Mouse (Mus musculus) kidney, adult 2 months (tissue): ENCODE data around the gene Vasp. TPM values are rescaled to one million over a fixed set of nuclear protein-coding genes. Genes with fewer than 3 reads are reported as not detected.
A peak's percentile ranks its signal among the peaks of the same experiment; 100 is the strongest.

ENCODE experiments used
- DNase-seq: peaks from one replicate; pipeline ENCODE4 v3.0.0; 2021
- H3K27ac ChIP-seq: fragments of 200-500 bp; 2 replicates; pipeline ENCODE4 v1.5.1; 2012; ENCODE audit warnings: low read depth, low read length, control low read depth, inconsistent platforms; ENCODE audit not compliant: insufficient read depth
- H3K27me3 ChIP-seq: fragments of 200-500 bp; replicated peaks from 2 replicates; pipeline ENCODE4 v1.6.1; 2012; ENCODE audit warnings: mild to moderate bottlenecking, moderate library complexity, low read length, inconsistent platforms; ENCODE audit not compliant: control insufficient read depth, insufficient read depth
- H3K36me3 ChIP-seq: fragments of 200-500 bp; 2 replicates; pipeline ENCODE4 v1.6.1; 2012; ENCODE audit warnings: mild to moderate bottlenecking, moderate library complexity, low read length, inconsistent platforms; ENCODE audit not compliant: control insufficient read depth, insufficient read depth
- H3K4me1 ChIP-seq: fragments of 200-500 bp; 2 replicates; pipeline ENCODE4 v1.6.1; 2011; ENCODE audit warnings: low read length; ENCODE audit not compliant: control insufficient read depth, insufficient read depth
- H3K4me3 ChIP-seq: fragments of 200-500 bp; 2 replicates; pipeline ENCODE4 v1.5.1; 2011; ENCODE audit warnings: mild to moderate bottlenecking, low read depth, low read length, control low read depth; ENCODE audit not compliant: insufficient read depth
- CTCF ChIP-seq: fragments of 200-500 bp; conservative IDR thresholded peaks from 2 replicates; pipeline ENCODE4 v1.5.1; 2011; ENCODE audit warnings: low read depth, mild to moderate bottlenecking, control low read depth, low read length, moderate library complexity, mixed read lengths; ENCODE audit not compliant: insufficient read depth, insufficient read length
- POLR2A ChIP-seq: fragments of 200-500 bp; IDR thresholded peaks from one replicate; pipeline ENCODE4 v1.6.1; 2011; ENCODE audit warnings: low read depth, low read length, control low read depth
- WGBS: fragments of 180-500 bp; shearing (Covaris S2); methylation state at CpG from one replicate; pipeline ENCODE4 v1.1.7; 2018; 5-methylcytosine and 5-hydroxymethylcytosine counted together
- polyA plus RNA-seq: library from polyadenylated mRNA; depleted of rRNA; stranded (reverse); fragments of >200 nt; gene quantifications from 2 replicates; pipeline ENCODE4 v1.2.3, GENCODE M21; 2012

The Vasp gene
- polyA plus RNA-seq, 1 experiment: 71.5 TPM

- WGBS: 62% methylated on average over 5 of the region's 5 CpGs
Observed at GRCm38 (mm10) chr7:19234652-19235051, 37.0 kb downstream of the Vasp start.

DNA sequence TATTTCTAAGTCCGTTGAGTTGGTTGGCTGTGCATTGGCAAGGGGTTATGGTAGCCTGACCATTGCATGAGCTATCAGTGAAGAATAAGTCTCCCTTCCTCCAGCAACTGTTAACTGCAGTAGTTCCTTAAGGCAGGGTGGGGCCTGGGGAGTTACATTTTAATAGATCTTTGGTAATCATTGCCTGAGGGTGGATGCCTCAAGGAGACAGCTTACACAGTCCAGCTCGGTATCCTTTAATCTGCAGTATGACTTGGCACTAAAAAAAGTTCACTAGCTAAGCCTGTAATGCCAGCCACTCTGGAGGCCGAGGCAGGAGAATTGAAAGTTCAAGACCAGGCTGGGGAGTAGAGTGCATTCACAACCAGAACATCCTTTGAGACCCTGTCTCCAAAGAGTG, 39.8 kb downstream of the Vasp start:
- H3K27me3 ChIP-seq: no peaks in the 10 kb centered on the region
- no peak for TF ChIP-seq CTCF
- TF ChIP-seq POLR2A: no peak
- H3K36me3 ChIP-seq: no peaks in the 10 kb centered on the region
- DNase-seq: peak; percentile 86
- H3K27ac ChIP-seq: peak overlapping the region; percentile 85
- WGBS: 50% methylated on average over 3 of the region's 3 CpGs
- H3K4me3 ChIP-seq: no peak overlapping the region
- peaks cover 31% of the 10 kb centered on the region for H3K4me1 ChIP-seq

More at GRCm38 (mm10) chr7:19234652-19235051, 37.0 kb downstream of the Vasp start:
- TF ChIP-seq CTCF: no peak
- no peak for TF ChIP-seq POLR2A
- H3K36me3 ChIP-seq: no peaks in the 10 kb centered on the region
- no peak for DNase-seq
- H3K4me1 ChIP-seq: peaks cover 26% of the 10 kb centered on the region; the same call in 1 of the 2 replicates
- no peak overlapping the region for H3K4me3 ChIP-seq
- H3K27me3 ChIP-seq: no peaks in the 10 kb centered on the region
- H3K27ac ChIP-seq: no peak overlapping the region

GRCm38 (mm10) chr7:19230899-19231298, 40.7 kb downstream of the Vasp start:
- Histone ChIP-seq H3K27ac (peak overlapping the region; percentile 85), H3K27me3 (no peaks in the 10 kb centered on the region), H3K4me3 (no peak overlapping the region), H3K4me1 (peaks cover 33% of the 10 kb centered on the region), H3K36me3 (no peaks in the 10 kb centered on the region)
- peak; percentile 29 for DNase-seq
- WGBS: 73% methylated on average over 5 of the region's 5 CpGs
- no peak for TF ChIP-seq CTCF
- TF ChIP-seq POLR2A: no peak

DNA sequence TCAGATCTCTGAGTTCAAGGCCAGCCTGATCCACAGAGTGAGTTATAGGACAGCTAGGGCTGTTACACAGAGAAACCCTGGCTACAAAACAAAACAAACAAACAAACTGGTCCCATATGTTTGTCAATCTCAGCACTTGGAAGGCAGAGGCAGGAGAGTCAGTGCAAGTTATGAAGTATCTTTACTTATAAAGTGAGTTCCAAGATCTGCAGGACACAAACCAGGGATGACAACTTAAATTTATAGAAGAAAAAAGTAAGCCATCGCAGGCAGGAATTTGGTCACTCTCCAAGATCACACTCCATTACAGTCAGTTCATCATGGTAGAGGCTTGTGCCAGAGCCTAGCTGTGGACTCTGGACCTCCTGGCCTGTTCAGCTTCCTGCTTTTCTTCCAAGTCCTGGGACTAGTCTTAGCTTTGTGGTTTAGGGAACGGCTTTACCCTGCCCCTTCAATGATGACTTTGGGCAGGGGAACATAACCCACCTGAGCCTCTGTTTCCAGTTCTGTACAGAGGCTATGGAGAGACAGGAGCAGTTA, 41.5 kb downstream of the Vasp start:
- WGBS: 52% methylated on average over 2 of the region's 2 CpGs
- Histone ChIP-seq H3K4me3 (no peak overlapping the region), H3K4me1 (peaks cover 33% of the 10 kb centered on the region), H3K36me3 (no peaks in the 10 kb centered on the region), H3K27ac (peak overlapping the region; percentile 85), H3K27me3 (no peaks in the 10 kb centered on the region)
- TF ChIP-seq POLR2A (no peak), CTCF (no peak)
- DNase-seq: peak; percentile 86

DNA sequence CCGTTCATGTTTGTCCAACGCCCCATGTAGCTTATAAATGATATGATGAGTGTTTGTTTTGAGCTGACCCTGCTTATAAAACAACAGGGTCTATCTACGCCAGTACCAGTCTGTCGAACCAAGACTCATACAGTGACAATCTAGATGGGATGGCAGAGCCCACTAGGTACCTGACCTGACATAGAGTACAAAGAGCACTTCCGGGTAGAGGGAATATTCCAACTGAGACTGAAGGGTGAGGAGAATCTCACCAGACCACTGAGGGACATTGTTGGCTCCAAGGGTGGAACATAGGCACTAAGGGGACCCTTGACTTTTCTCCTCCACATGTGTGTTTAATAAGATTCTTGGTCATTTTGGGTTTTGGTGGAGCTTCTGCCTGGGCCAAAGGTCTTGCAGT, 42.2 kb downstream of the Vasp start:
- no peaks in the 10 kb centered on the region for H3K27me3 ChIP-seq
- WGBS: 17% methylated on average over 5 of the region's 5 CpGs
- no peak for TF ChIP-seq POLR2A
- no peak for TF ChIP-seq CTCF
- H3K27ac ChIP-seq: peak overlapping the region; percentile 61
- peak overlapping the region; percentile 67 for H3K4me3 ChIP-seq
- no peaks in the 10 kb centered on the region for H3K36me3 ChIP-seq
- H3K4me1 ChIP-seq: peaks cover 33% of the 10 kb centered on the region
- no peak for DNase-seq

- peak overlapping the region; percentile 61 for H3K27ac ChIP-seq
- no peaks in the 10 kb centered on the region for H3K36me3 ChIP-seq
- H3K4me1 ChIP-seq: peaks cover 33% of the 10 kb centered on the region
- H3K4me3 ChIP-seq: peak overlapping the region; percentile 67
- DNase-seq: no peak
- no peaks in the 10 kb centered on the region for H3K27me3 ChIP-seq
- TF ChIP-seq CTCF (no peak), POLR2A (no peak)
- WGBS: under 1% methylated on average over 14 of the region's 14 CpGs
Observed at GRCm38 (mm10) chr7:19228793-19229148, 42.8 kb downstream of the Vasp start.

GRCm38 (mm10) chr7:19227883-19228792, 43.5 kb downstream of the Vasp start, which contains the start of gene Opa3:
TSS of gene Opa3 (plus strand) at chr7:19228334.
- Histone ChIP-seq H3K4me1 (peaks cover 33% of the 10 kb centered on the region), H3K27me3 (no peaks in the 10 kb centered on the region), H3K36me3 (no peaks in the 10 kb centered on the region), H3K27ac (peak within 1 kb of the TSS; percentile 99), H3K4me3 (peak within 1 kb of the TSS; percentile 79)
- DNase-seq: peak; percentile 100
- WGBS: under 1% methylated on average over 89 of the region's 91 CpGs
- TF ChIP-seq POLR2A: peak; percentile 91
- TF ChIP-seq CTCF: peak; percentile 61
